Mouse (Mus musculus): ENCODE measurements around the gene 1600014C23Rik. TPM values are rescaled to one million over a fixed set of nuclear protein-coding genes. Genes with fewer than 3 reads are reported as not detected.

Gene 1600014C23Rik
- total and polyA plus RNA-seq, 3 experiments: 2.2 to 3.6 TPM; not detected in 1

GRCm38 (mm10) chr17:45711525-45711924 is 22.1 kb downstream of the 1600014C23Rik start:
- H3K4me1 ChIP-seq (ENCODE audit: insufficient read depth, low read depth, low read length): peaks cover 30% of the 10 kb centered on the region
- H3K9me3 ChIP-seq (replicated peaks): no peaks in the 10 kb centered on the region
- H3K36me3 ChIP-seq (replicated peaks): peaks cover 24% of the 10 kb centered on the region
- peaks cover 3% of the 10 kb centered on the region for H3K27me3 ChIP-seq (ENCODE audit: insufficient read depth, low read length)
- DNase-seq (ENCODE audit: low spot score) (no peak), ATAC-seq (ENCODE audit: extremely low read depth, insufficient number of reproducible peaks, low FRiP score, poor library complexity, severe bottlenecking) (no peak)
- TF ChIP-seq TAL1 (conservative IDR thresholded peaks at IDR 0.05; ENCODE audit: low read depth, low read length): no peak
- TF ChIP-seq GATA2 (IDR thresholded peaks at IDR 0.05; ENCODE audit: borderline replicate concordance, low read depth, low read length): no peak
- TF ChIP-seq POLR2AphosphoS5 (IDR thresholded peaks at IDR 0.05; ENCODE audit: insufficient replicate concordance, low read depth, low read length): no peak
- TF ChIP-seq CTCF (IDR thresholded peaks at IDR 0.05; ENCODE audit: low read depth, low read length): no peak
- TF ChIP-seq GATA1 (IDR thresholded peaks at IDR 0.05; ENCODE audit: borderline replicate concordance, low read length): no peak
- H3K4me3 ChIP-seq (ENCODE audit: low read depth, low read length): no peak overlapping the region

- Histone ChIP-seq H3K4me1 (ENCODE audit: insufficient read depth, low read depth, low read length) (peaks cover 35% of the 10 kb centered on the region), H3K36me3 (replicated peaks) (peaks cover 20% of the 10 kb centered on the region), H3K4me3 (ENCODE audit: low read depth, low read length) (no peak overlapping the region), H3K9me3 (replicated peaks) (no peaks in the 10 kb centered on the region), H3K27me3 (ENCODE audit: insufficient read depth, low read length) (peaks cover 3% of the 10 kb centered on the region)
- TF ChIP-seq GATA1 (IDR thresholded peaks at IDR 0.05; ENCODE audit: borderline replicate concordance, low read length) (no peak), POLR2AphosphoS5 (IDR thresholded peaks at IDR 0.05; ENCODE audit: insufficient replicate concordance, low read depth, low read length) (no peak), CTCF (IDR thresholded peaks at IDR 0.05; ENCODE audit: low read depth, low read length) (no peak), TAL1 (conservative IDR thresholded peaks at IDR 0.05; ENCODE audit: low read depth, low read length) (no peak), GATA2 (IDR thresholded peaks at IDR 0.05; ENCODE audit: borderline replicate concordance, low read depth, low read length) (no peak)
- no peak for ATAC-seq (ENCODE audit: extremely low read depth, insufficient number of reproducible peaks, low FRiP score, poor library complexity, severe bottlenecking)
- DNase-seq (ENCODE audit: low spot score): no peak
Observed at GRCm38 (mm10) chr17:45710407-45710806, 23.2 kb downstream of the 1600014C23Rik start.

DNA sequence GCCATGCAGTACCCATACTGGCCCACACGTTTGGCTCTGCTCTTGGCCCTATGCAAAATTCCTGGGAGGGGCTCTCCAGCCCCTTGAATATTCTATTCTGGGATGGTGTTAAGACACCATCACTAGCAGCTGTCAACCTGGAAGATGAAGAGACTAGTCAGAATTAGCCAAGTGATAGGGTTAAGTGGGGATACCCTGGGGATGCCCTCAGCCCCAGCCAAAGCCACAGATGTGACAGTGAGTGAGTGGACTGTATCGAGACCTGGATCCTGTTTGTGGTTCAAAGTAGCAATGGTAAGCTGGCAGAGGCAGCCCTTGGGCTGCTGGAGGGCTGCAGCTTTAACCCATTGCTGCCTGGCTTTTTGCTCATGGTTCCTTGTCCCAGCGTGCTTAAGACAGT is 23.8 kb downstream of the 1600014C23Rik start:
- Histone ChIP-seq H3K36me3 (replicated peaks) (peaks cover 20% of the 10 kb centered on the region), H3K27me3 (ENCODE audit: insufficient read depth, low read length) (peaks cover 3% of the 10 kb centered on the region), H3K4me1 (ENCODE audit: insufficient read depth, low read depth, low read length) (peaks cover 41% of the 10 kb centered on the region), H3K9me3 (replicated peaks) (no peaks in the 10 kb centered on the region), H3K4me3 (ENCODE audit: low read depth, low read length) (no peak overlapping the region)
- no peak for DNase-seq (ENCODE audit: low spot score)
- no peak for TF ChIP-seq POLR2AphosphoS5 (IDR thresholded peaks at IDR 0.05; ENCODE audit: insufficient replicate concordance, low read depth, low read length)
- TF ChIP-seq GATA1 (IDR thresholded peaks at IDR 0.05; ENCODE audit: borderline replicate concordance, low read length): no peak
- no peak for TF ChIP-seq CTCF (IDR thresholded peaks at IDR 0.05; ENCODE audit: low read depth, low read length)
- no peak for TF ChIP-seq GATA2 (IDR thresholded peaks at IDR 0.05; ENCODE audit: borderline replicate concordance, low read depth, low read length)
- TF ChIP-seq TAL1 (conservative IDR thresholded peaks at IDR 0.05; ENCODE audit: low read depth, low read length): no peak
- ATAC-seq (ENCODE audit: extremely low read depth, insufficient number of reproducible peaks, low FRiP score, poor library complexity, severe bottlenecking): no peak

DNA sequence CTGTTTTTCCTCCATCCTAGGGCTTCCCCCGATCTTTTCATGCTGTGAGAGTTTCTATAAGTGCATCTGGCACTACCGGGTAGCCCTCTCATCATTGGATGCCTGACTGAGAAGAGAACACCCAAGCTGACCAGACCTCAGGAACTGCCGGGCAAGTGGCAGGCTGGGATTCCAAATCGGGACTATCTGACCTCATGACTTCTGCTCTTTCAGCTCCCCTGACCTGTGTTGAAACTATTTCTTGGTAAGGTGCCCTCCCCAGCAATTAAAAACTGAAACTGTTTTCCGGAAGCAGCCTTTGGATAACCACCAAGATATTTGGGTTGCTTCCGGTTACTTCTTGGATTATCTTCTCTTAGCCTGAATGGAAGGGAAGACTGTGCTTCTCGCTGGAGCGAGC is 25.5 kb downstream of the 1600014C23Rik start:
- DNase-seq (ENCODE audit: low spot score) (no peak), ATAC-seq (ENCODE audit: extremely low read depth, insufficient number of reproducible peaks, low FRiP score, poor library complexity, severe bottlenecking) (no peak)
- H3K27me3 ChIP-seq (ENCODE audit: insufficient read depth, low read length): peaks cover 3% of the 10 kb centered on the region
- peaks cover 54% of the 10 kb centered on the region for H3K4me1 ChIP-seq (ENCODE audit: insufficient read depth, low read depth, low read length)
- H3K9me3 ChIP-seq (replicated peaks): no peaks in the 10 kb centered on the region
- no peak overlapping the region for H3K4me3 ChIP-seq (ENCODE audit: low read depth, low read length)
- peaks cover 15% of the 10 kb centered on the region for H3K36me3 ChIP-seq (replicated peaks)
- TF ChIP-seq CTCF (IDR thresholded peaks at IDR 0.05; ENCODE audit: low read depth, low read length): no peak
- no peak for TF ChIP-seq GATA1 (IDR thresholded peaks at IDR 0.05; ENCODE audit: borderline replicate concordance, low read length)
- TF ChIP-seq GATA2 (IDR thresholded peaks at IDR 0.05; ENCODE audit: borderline replicate concordance, low read depth, low read length): no peak
- TF ChIP-seq POLR2AphosphoS5 (IDR thresholded peaks at IDR 0.05; ENCODE audit: insufficient replicate concordance, low read depth, low read length): no peak
- TF ChIP-seq TAL1 (conservative IDR thresholded peaks at IDR 0.05; ENCODE audit: low read depth, low read length): no peak

- Histone ChIP-seq H3K27me3 (ENCODE audit: insufficient read depth, low read length) (peaks cover 3% of the 10 kb centered on the region), H3K4me3 (ENCODE audit: low read depth, low read length) (no peak overlapping the region), H3K9me3 (replicated peaks) (no peaks in the 10 kb centered on the region), H3K4me1 (ENCODE audit: insufficient read depth, low read depth, low read length) (peaks cover 59% of the 10 kb centered on the region), H3K36me3 (replicated peaks) (peaks cover 13% of the 10 kb centered on the region)
- no peak for DNase-seq (ENCODE audit: low spot score)
- TF ChIP-seq GATA1 (IDR thresholded peaks at IDR 0.05; ENCODE audit: borderline replicate concordance, low read length) (no peak), GATA2 (IDR thresholded peaks at IDR 0.05; ENCODE audit: borderline replicate concordance, low read depth, low read length) (no peak), CTCF (IDR thresholded peaks at IDR 0.05; ENCODE audit: low read depth, low read length) (no peak)
- no peak for ATAC-seq (ENCODE audit: extremely low read depth, insufficient number of reproducible peaks, low FRiP score, poor library complexity, severe bottlenecking)
Observed at GRCm38 (mm10) chr17:45707376-45707775, 26.3 kb downstream of the 1600014C23Rik start.

DNA sequence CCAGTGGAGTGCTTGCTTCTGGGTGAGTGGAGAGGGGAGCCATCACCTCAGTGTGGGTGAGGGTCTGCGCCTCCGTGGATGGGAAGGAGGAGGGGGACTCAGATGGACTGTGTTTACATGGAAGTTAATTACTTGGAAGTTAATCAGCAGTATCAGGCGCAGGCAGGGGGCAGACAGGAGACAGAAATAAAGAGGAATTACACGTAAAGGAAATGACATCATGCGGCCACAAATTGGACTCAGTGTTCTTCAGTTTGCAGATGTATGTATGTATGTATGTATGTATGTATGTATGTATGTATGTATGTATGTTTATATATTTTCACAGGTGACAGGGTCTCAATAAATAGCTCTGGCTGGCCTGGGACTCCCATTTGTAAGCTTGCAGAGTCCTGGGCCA is 26.8 kb downstream of the 1600014C23Rik start:
- DNase-seq (ENCODE audit: low spot score): no peak
- peaks cover 57% of the 10 kb centered on the region for H3K4me1 ChIP-seq (ENCODE audit: insufficient read depth, low read depth, low read length)

More for the DNA sequence above, 26.8 kb downstream of the 1600014C23Rik start:
- H3K36me3 ChIP-seq (replicated peaks): peaks cover 7% of the 10 kb centered on the region
- TF ChIP-seq GATA1 (IDR thresholded peaks at IDR 0.05; ENCODE audit: borderline replicate concordance, low read length) (no peak), GATA2 (IDR thresholded peaks at IDR 0.05; ENCODE audit: borderline replicate concordance, low read depth, low read length) (no peak), POLR2AphosphoS5 (IDR thresholded peaks at IDR 0.05; ENCODE audit: insufficient replicate concordance, low read depth, low read length) (no peak), TAL1 (conservative IDR thresholded peaks at IDR 0.05; ENCODE audit: low read depth, low read length) (no peak), CTCF (IDR thresholded peaks at IDR 0.05; ENCODE audit: low read depth, low read length) (no peak)
- H3K4me3 ChIP-seq (ENCODE audit: low read depth, low read length): no peak overlapping the region
- peaks cover 3% of the 10 kb centered on the region for H3K27me3 ChIP-seq (ENCODE audit: insufficient read depth, low read length)
- no peak for ATAC-seq (ENCODE audit: extremely low read depth, insufficient number of reproducible peaks, low FRiP score, poor library complexity, severe bottlenecking)
- no peaks in the 10 kb centered on the region for H3K9me3 ChIP-seq (replicated peaks)

All from G1E (cell line).